Mouse (Mus musculus) heart, postnatal 25 days (tissue): ENCODE measurements at regions not wholly inside any gene's neighbourhood (a gene's known extent, or its start where the extent isn't known, plus 50 kb on each side); places are given as distances from the start of the nearest gene placed in this dataset.

Experiments
- DNase-seq: peaks from one replicate; pipeline ENCODE4 v3.0.0; 2022; ENCODE audit warnings: low spot score
- intact Hi-C: fragments of 180-260 bp; cut with DNase I; formaldehyde crosslinking; loops from one replicate; pipeline ENCODE4 v1.15.1; 2025

GRCm38 (mm10) chr2:128296897-128297296 lies 171.1 kb downstream of the Bcl2l11 start:
- intact Hi-C loops = no loop called here
- no peak for DNase-seq

GRCm38 (mm10) chr2:128297821-128298220 lies 172.0 kb downstream of the Bcl2l11 start:
- DNase-seq = no peak
- intact Hi-C loops = no loop called here

- peak; percentile 41 for DNase-seq
Measured at GRCm38 (mm10) chr2:128298996-128299395, 173.2 kb downstream of the Bcl2l11 start.

GRCm38 (mm10) chr2:128301709-128302108 lies 175.9 kb downstream of the Bcl2l11 start:
- no peak for DNase-seq
- intact Hi-C loops = no loop called here

More at GRCm38 (mm10) chr2:128298996-128299395, 173.2 kb downstream of the Bcl2l11 start:
- intact Hi-C loops = no loop called here

- intact Hi-C loops = no loop called here
Measured at GRCm38 (mm10) chr2:128304063-128304712, 178.3 kb downstream of the Bcl2l11 start.

GRCm38 (mm10) chr2:128306693-128307092 lies 180.9 kb downstream of the Bcl2l11 start:
- intact Hi-C loops = no loop called here
- no peak for DNase-seq

More at GRCm38 (mm10) chr2:128304063-128304712, 178.3 kb downstream of the Bcl2l11 start:
- no peak for DNase-seq

GRCm38 (mm10) chr2:128309541-128310030 lies 183.7 kb downstream of the Bcl2l11 start:
- intact Hi-C loops = loop anchor here (5.0 kb wide), 2 partner anchors 127 to 182 kb away; partner anchors contain the start of gene Bcl2l11
- DNase-seq = no peak

GRCm38 (mm10) chr2:128310081-128310480 lies 184.2 kb downstream of the Bcl2l11 start:
- intact Hi-C loops = loop anchor here (5.0 kb wide), 2 partner anchors 128 to 183 kb away; partner anchors contain the start of gene Bcl2l11
- DNase-seq = peak; percentile 61

GRCm38 (mm10) chr2:128312084-128312594 lies 186.3 kb downstream of the Bcl2l11 start:
- DNase-seq = peak; percentile 65
- intact Hi-C loops = loop anchor here (5.0 kb wide), 2 partner anchors 130 to 185 kb away; partner anchors contain the start of gene Bcl2l11

- DNase-seq = no peak
- intact Hi-C loops = loop anchor here (5.0 kb wide), 2 partner anchors 131 to 186 kb away; partner anchors contain the start of gene Bcl2l11
Measured at GRCm38 (mm10) chr2:128312659-128313581, 187.1 kb downstream of the Bcl2l11 start.

GRCm38 (mm10) chr2:128313582-128313918 lies 187.7 kb downstream of the Bcl2l11 start:
- no peak for DNase-seq

GRCm38 (mm10) chr2:128313948-128314347 lies 188.1 kb downstream of the Bcl2l11 start:
- intact Hi-C loops = loop anchor here (5.0 kb wide), 2 partner anchors 132 to 187 kb away; partner anchors contain the start of gene Bcl2l11
- DNase-seq = no peak

More at GRCm38 (mm10) chr2:128313582-128313918, 187.7 kb downstream of the Bcl2l11 start:
- intact Hi-C loops = loop anchor here (5.0 kb wide), 2 partner anchors 131 to 186 kb away; partner anchors contain the start of gene Bcl2l11

- no peak for DNase-seq
- intact Hi-C loops = loop anchor here (5.0 kb wide), 1 partner anchor 76 kb away; no protein-coding TSS in a partner anchor
Measured at GRCm38 (mm10) chr2:128316516-128316915, 190.7 kb downstream of the Bcl2l11 start.

GRCm38 (mm10) chr2:128318266-128318665 lies 192.4 kb downstream of the Bcl2l11 start:
- no peak for DNase-seq
- intact Hi-C loops = loop anchor here (5.0 kb wide), 1 partner anchor 74 kb away; no protein-coding TSS in a partner anchor

- intact Hi-C loops = loop anchor here (5.0 kb wide), 1 partner anchor 73 kb away; no protein-coding TSS in a partner anchor
- no peak for DNase-seq
Measured at GRCm38 (mm10) chr2:128318956-128319355, 193.1 kb downstream of the Bcl2l11 start.

GRCm38 (mm10) chr2:128321475-128321874 lies 195.6 kb downstream of the Bcl2l11 start:
- intact Hi-C loops = no loop called here
- no peak for DNase-seq

GRCm38 (mm10) chr2:128324256-128325096 lies 198.6 kb downstream of the Bcl2l11 start:
- intact Hi-C loops = no loop called here
- DNase-seq = no peak

GRCm38 (mm10) chr2:128325097-128325421 lies 199.2 kb downstream of the Bcl2l11 start:
- intact Hi-C loops = no loop called here

GRCm38 (mm10) chr2:128325456-128325855 lies 199.6 kb downstream of the Bcl2l11 start:
- intact Hi-C loops = no loop called here
- no peak for DNase-seq

More at GRCm38 (mm10) chr2:128325097-128325421, 199.2 kb downstream of the Bcl2l11 start:
- DNase-seq = no peak
